Comparison of ENCODE assay signal across 8 mouse cellular contexts in genomic region chr4:46390390-46390970, GRCm38 (mm10). TPM values are rescaled to one million over a fixed set of nuclear protein-coding genes. Genes with fewer than 3 reads are reported as not detected.
DNase-seq lines count a peak whose midpoint lies in the region; ATAC-seq and TF ChIP-seq lines count a peak whose summit lies in the region.

No protein-coding gene starts in this region.

- no peaks in the 10 kb centered on the region for H3K9me3 ChIP-seq in embryonic facial prominence, embryonic 11.5 days (replicated peaks; ENCODE audit: control insufficient read depth, low read length)
- no peaks in the 10 kb centered on the region for H3K9me3 ChIP-seq in limb, embryonic 11.5 days (ENCODE audit: control insufficient read depth, low read length)
- H3K9me3 ChIP-seq in midbrain, embryonic 13.5 days, result no peaks in the 10 kb centered on the region

- H3K4me2 ChIP-seq in embryonic facial prominence, embryonic 11.5 days (ENCODE audit: low read depth, low read length), result no peak overlapping the region; the same call in 1 of the 2 replicates
- H3K4me2 ChIP-seq in limb, embryonic 11.5 days (ENCODE audit: low read depth, severe bottlenecking), result peak overlapping the region; percentile 40
- peak overlapping the region; percentile 58; the same call in 1 of the 2 replicates for H3K4me2 ChIP-seq in midbrain, embryonic 13.5 days (replicated peaks)

- H3K4me1 ChIP-seq in embryonic facial prominence, embryonic 11.5 days (ENCODE audit: control insufficient read depth, insufficient read depth, low read length), result no peaks in the 10 kb centered on the region
- H3K4me1 ChIP-seq in heart, adult 2 months (ENCODE audit: control insufficient read depth, insufficient read depth, low read length), result no peaks in the 10 kb centered on the region; the same call in 1 of the 2 replicates
- no peaks in the 10 kb centered on the region for H3K4me1 ChIP-seq in kidney, adult 2 months (ENCODE audit: control insufficient read depth, insufficient read depth, low read length)
- no peaks in the 10 kb centered on the region for H3K4me1 ChIP-seq in limb, embryonic 11.5 days (ENCODE audit: control insufficient read depth, insufficient read depth, low read length)
- H3K4me1 ChIP-seq in midbrain, embryonic 13.5 days (replicated peaks), result peaks cover 3% of the 10 kb centered on the region

- H3K27me3 ChIP-seq in embryonic facial prominence, embryonic 11.5 days (ENCODE audit: control insufficient read depth, insufficient read depth, low read length), result no peaks in the 10 kb centered on the region
- no peaks in the 10 kb centered on the region for H3K27me3 ChIP-seq in heart, adult 2 months (ENCODE audit: control insufficient read depth, insufficient read depth, low read length)
- no peaks in the 10 kb centered on the region for H3K27me3 ChIP-seq in kidney, adult 2 months (replicated peaks; ENCODE audit: control insufficient read depth, insufficient read depth, low read length)
- H3K27me3 ChIP-seq in limb, embryonic 11.5 days (ENCODE audit: control insufficient read depth, insufficient read depth, low read length), result no peaks in the 10 kb centered on the region
- peaks cover 3% of the 10 kb centered on the region; the same call in 1 of the 2 replicates for H3K27me3 ChIP-seq in midbrain, embryonic 13.5 days

- no peaks in the 10 kb centered on the region for H3K36me3 ChIP-seq in embryonic facial prominence, embryonic 11.5 days (replicated peaks; ENCODE audit: control insufficient read depth, insufficient read depth, low read depth, low read length)
- H3K36me3 ChIP-seq in heart, adult 2 months (ENCODE audit: control insufficient read depth, insufficient read depth, low read length), result no peaks in the 10 kb centered on the region
- no peaks in the 10 kb centered on the region for H3K36me3 ChIP-seq in kidney, adult 2 months (ENCODE audit: control insufficient read depth, insufficient read depth, low read length)
- H3K36me3 ChIP-seq in limb, embryonic 11.5 days (ENCODE audit: control insufficient read depth, insufficient read depth, low read length), result no peaks in the 10 kb centered on the region; the same call in 1 of the 2 replicates
- H3K36me3 ChIP-seq in midbrain, embryonic 13.5 days, result peaks cover 4% of the 10 kb centered on the region

- no peak overlapping the region for H3K9ac ChIP-seq in embryonic facial prominence, embryonic 11.5 days (replicated peaks; ENCODE audit: low read length)
- no peak overlapping the region for H3K9ac ChIP-seq in heart, adult 2 months (ENCODE audit: low read depth, low read length)
- H3K9ac ChIP-seq in limb, embryonic 11.5 days (ENCODE audit: low read length), result no peak overlapping the region
- no peak overlapping the region for H3K9ac ChIP-seq in midbrain, embryonic 13.5 days (replicated peaks)

- no peak; the same call in 1 of the 2 replicates for ATAC-seq in embryonic facial prominence, embryonic 11.5 days (replicated peaks; ENCODE audit: insufficient number of reproducible peaks, low FRiP score, low TSS enrichment, low read depth)
- no peak for ATAC-seq in limb, embryonic 11.5 days (ENCODE audit: insufficient number of reproducible peaks, low FRiP score, low TSS enrichment, low read depth)
- no peak for ATAC-seq in midbrain, embryonic 13.5 days

- intact Hi-C loops in heart, adult 2 months (cut with DNase I), result loop anchor here (2.0 kb wide), 1 partner anchor 108 kb away; no protein-coding TSS in a partner anchor

- no peak overlapping the region for H3K27ac ChIP-seq in embryonic facial prominence, embryonic 11.5 days (replicated peaks; ENCODE audit: low read depth, low read length)
- H3K27ac ChIP-seq in heart, adult 2 months, result no peak overlapping the region
- H3K27ac ChIP-seq in kidney, adult 2 months (ENCODE audit: insufficient read depth, low read depth, low read length), result no peak overlapping the region
- H3K27ac ChIP-seq in limb, embryonic 11.5 days (replicated peaks; ENCODE audit: low read depth, low read length), result no peak overlapping the region
- no peak overlapping the region for H3K27ac ChIP-seq in midbrain, embryonic 13.5 days

- peak; percentile 62 for DNase-seq in 3134 (ENCODE audit: extremely low read depth, insufficient read length, low spot score)
- peak; percentile 66 for DNase-seq in adrenal gland, adult 8-10 months
- DNase-seq in embryonic facial prominence, embryonic 11.5 days (ENCODE audit: low spot score), result peak; percentile 93
- peak; percentile 76 to 81 for DNase-seq in heart, adult 2 months
- peak; percentile 85 for DNase-seq in kidney, adult 2 months
- DNase-seq in limb, embryonic 11.5 days (ENCODE audit: low spot score), result peak; percentile 90
- DNase-seq in spleen, adult 12 weeks (ENCODE audit: low spot score), result peak; percentile 77

- peak; percentile 93 for TF ChIP-seq CTCF in heart, adult 2 months (IDR thresholded peaks at IDR 0.05)
- TF ChIP-seq CTCF in kidney, adult 2 months (conservative IDR thresholded peaks at IDR 0.05; ENCODE audit: insufficient read depth, insufficient read length, low read depth, low read length), result peak; percentile 89

- no peaks in the 10 kb centered on the region for H3K79me2 ChIP-seq in heart, adult 2 months (replicated peaks; ENCODE audit: control insufficient read depth, insufficient read depth, low read length)

- TF ChIP-seq POLR2A in heart, adult 2 months (IDR thresholded peaks at IDR 0.05; ENCODE audit: insufficient read depth, low read depth, low read length), result no peak
- no peak for TF ChIP-seq POLR2A in kidney, adult 2 months (IDR thresholded peaks at IDR 0.05; ENCODE audit: low read depth, low read length)

- no peak overlapping the region for H3K4me3 ChIP-seq in embryonic facial prominence, embryonic 11.5 days (ENCODE audit: low read depth, low read length)
- H3K4me3 ChIP-seq in heart, adult 2 months, result peak overlapping the region; percentile 85
- H3K4me3 ChIP-seq in kidney, adult 2 months (ENCODE audit: insufficient read depth, low read depth, low read length), result no peak overlapping the region
- peak overlapping the region; percentile 62; the same call in 1 of the 2 replicates for H3K4me3 ChIP-seq in limb, embryonic 11.5 days (ENCODE audit: low read depth, low read length)
- peak overlapping the region; percentile 52; the same call in 1 of the 2 replicates for H3K4me3 ChIP-seq in midbrain, embryonic 13.5 days (replicated peaks)

- 22% methylated on average over 9 of the region's 9 CpGs for WGBS in embryonic facial prominence, embryonic 11.5 days
- 22% methylated on average over 9 of the region's 9 CpGs for WGBS in heart, adult 2 months
- 24% methylated on average over 9 of the region's 9 CpGs for WGBS in kidney, adult 2 months
- WGBS in limb, embryonic 11.5 days, result 22% methylated on average over 9 of the region's 9 CpGs
- 23% methylated on average over 9 of the region's 9 CpGs for WGBS in midbrain, embryonic 13.5 days

- 0 out of 2 replicates have a peak, but pooled peaks have one; percentile 32 for TF ChIP-seq EP300 in heart, adult 2 months (IDR thresholded peaks at IDR 0.05; ENCODE audit: insufficient read depth, low read depth, low read length)

RNA-seq across cellular contexts. Expression of gene Trmo, which starts 1.2 kb away (rescaled TPM):
- total RNA-seq in adrenal gland, adult 8-10 months (2022), result 1 to 10 TPM; 5.6 to 7.8 (median 6.7) TPM
- polyA plus RNA-seq in embryonic facial prominence, embryonic 11.5 days (2014; fragmentation: Nextera tagmentation; extraction: Ambion mirVana), result 11.8 and 12.3 TPM in 2 replicates
- 1 to 10 TPM; 3.8 to 4.1 TPM for total RNA-seq in heart, adult 2 months (2021)
- 3.7 and 5.3 TPM in 2 replicates for polyA plus RNA-seq in heart, adult 2 months (2012; rRNA removed)
- 6.1 and 7.0 TPM in 2 replicates for polyA plus RNA-seq in kidney, adult 2 months (2012; rRNA removed)
- polyA plus RNA-seq in limb, embryonic 11.5 days (2014; fragmentation: Nextera tagmentation; extraction: Ambion mirVana), result 10.2 and 11.0 TPM in 2 replicates
- 7.8 and 9.2 TPM in 2 replicates for polyA plus RNA-seq in midbrain, embryonic 13.5 days (2015; fragmentation: Nextera tagmentation; extraction: Ambion mirVana)

RNA-seq across cellular contexts. Expression of gene Hemgn, which starts 22.8 kb away (rescaled TPM):
- total RNA-seq in adrenal gland, adult 8-10 months (2022), result under 1 TPM in 1 of 4 experiments, not detected in 3; 0.11 TPM
- polyA plus RNA-seq in embryonic facial prominence, embryonic 11.5 days (2014; fragmentation: Nextera tagmentation; extraction: Ambion mirVana), result 13.9 and 16.7 TPM in 2 replicates
- total RNA-seq in heart, adult 2 months (2021), result under 1 TPM; 0.10 to 0.73 TPM
- 0.06 TPM in 1 of 2 replicates, not detected in the other for polyA plus RNA-seq in heart, adult 2 months (2012; rRNA removed)
- 0.03 and 0.04 TPM in 2 replicates for polyA plus RNA-seq in kidney, adult 2 months (2012; rRNA removed)
- polyA plus RNA-seq in limb, embryonic 11.5 days (2014; fragmentation: Nextera tagmentation; extraction: Ambion mirVana), result 13.5 and 13.9 TPM in 2 replicates
- 0.17 and 0.26 TPM in 2 replicates for polyA plus RNA-seq in midbrain, embryonic 13.5 days (2015; fragmentation: Nextera tagmentation; extraction: Ambion mirVana)

RNA-seq across cellular contexts. Expression of gene Foxe1, which starts 47.1 kb away (rescaled TPM):
- not detected for total RNA-seq in adrenal gland, adult 8-10 months (2022)
- polyA plus RNA-seq in embryonic facial prominence, embryonic 11.5 days (2014; fragmentation: Nextera tagmentation; extraction: Ambion mirVana), result 1.4 and 1.5 TPM in 2 replicates
- total RNA-seq in heart, adult 2 months (2021), result not detected
- not detected in 2 replicates for polyA plus RNA-seq in heart, adult 2 months (2012; rRNA removed)
- polyA plus RNA-seq in kidney, adult 2 months (2012; rRNA removed), result not detected in 2 replicates
- polyA plus RNA-seq in limb, embryonic 11.5 days (2014; fragmentation: Nextera tagmentation; extraction: Ambion mirVana), result not detected in 2 replicates
- polyA plus RNA-seq in midbrain, embryonic 13.5 days (2015; fragmentation: Nextera tagmentation; extraction: Ambion mirVana), result not detected in 2 replicates

Comparison
In these comparisons a context has a peak if more than half of its experiments do, and no peak if none do; other contexts are left out.
1. H3K4me3 ChIP-seq: peak in heart, adult 2 months (single experiment), limb, embryonic 11.5 days (single experiment) and midbrain, embryonic 13.5 days (single experiment); none in embryonic facial prominence, embryonic 11.5 days (single experiment) and kidney, adult 2 months (single experiment).
2. RNA of gene Hemgn, which starts 22.8 kb away (polyA plus RNA-seq): 13.9 to 16.7 TPM in embryonic facial prominence, embryonic 11.5 days and 13.5 to 13.9 TPM in limb, embryonic 11.5 days; 0.17 to 0.26 TPM in midbrain, embryonic 13.5 days, 0.06 TPM in heart, adult 2 months and 0.03 to 0.04 TPM in kidney, adult 2 months; every median in the first group is over 10 times any median in the second.
3. Peak in every context shown above with its lines, with median percentiles within 50 percentile points of each other: DNase-seq.